Mouse (Mus musculus) spleen, adult 12 weeks (tissue): Measurements from ENCODE around the gene Cacnb4.

Experiments used
- DNase-seq: peaks from one replicate; pipeline ENCODE4 v3.0.0; 2022; ENCODE audit warnings: low spot score

Gene Cacnb4

GRCm38 (mm10) chr2:52423611-52424247, 252.9 kb downstream of the Cacnb4 start:
- no peak for DNase-seq

- DNase-seq = no peak
These were observed 253.6 kb downstream of the Cacnb4 start for GRCm38 (mm10) chr2:52422871-52423610.

GRCm38 (mm10) chr2:52421197-52421596, 255.4 kb downstream of the Cacnb4 start:
- no peak for DNase-seq

- no peak for DNase-seq
These were observed 256.5 kb downstream of the Cacnb4 start for GRCm38 (mm10) chr2:52420001-52420710.

- no peak for DNase-seq
These were observed 257.3 kb downstream of the Cacnb4 start for GRCm38 (mm10) chr2:52419295-52419694.

- no peak for DNase-seq
These were observed 264.1 kb downstream of the Cacnb4 start for GRCm38 (mm10) chr2:52412524-52413037.

- DNase-seq = no peak
These were observed 270.2 kb downstream of the Cacnb4 start for GRCm38 (mm10) chr2:52406480-52406879.

GRCm38 (mm10) chr2:52405238-52405637, 271.4 kb downstream of the Cacnb4 start:
- no peak for DNase-seq

GRCm38 (mm10) chr2:52394529-52394928, 282.1 kb downstream of the Cacnb4 start:
- no peak for DNase-seq

- no peak for DNase-seq
These were observed 286.1 kb downstream of the Cacnb4 start for GRCm38 (mm10) chr2:52390415-52390975.

GRCm38 (mm10) chr2:52389975-52390374, 286.7 kb downstream of the Cacnb4 start:
- DNase-seq = no peak

- DNase-seq = no peak
These were observed 290.2 kb downstream of the Cacnb4 start for GRCm38 (mm10) chr2:52386451-52386850.

GRCm38 (mm10) chr2:52386037-52386436, 290.6 kb downstream of the Cacnb4 start:
- DNase-seq = no peak

GRCm38 (mm10) chr2:52378848-52379261, 297.8 kb downstream of the Cacnb4 start:
- DNase-seq = no peak

GRCm38 (mm10) chr2:52378448-52378804, 298.2 kb downstream of the Cacnb4 start, which contains the start of gene Neb:
Gene Neb (minus strand): TSS chr2:52378474.
- DNase-seq = no peak
